Mouse (Mus musculus): ENCODE results near the gene Tmem135.

GRCm38 (mm10) chr7:89155223-89155622 lies 248.8 kb downstream of the Tmem135 start:
- TF ChIP-seq POLR2A (IDR thresholded peaks at IDR 0.05; ENCODE audit: insufficient read length, low read depth) (no peak), TCF3 (IDR thresholded peaks at IDR 0.05; ENCODE audit: insufficient read length, low read depth) (no peak), POLR2AphosphoS2 (IDR thresholded peaks at IDR 0.05; ENCODE audit: insufficient read length, low read depth) (no peak), TCF12 (IDR thresholded peaks at IDR 0.05; ENCODE audit: insufficient read depth, poor library complexity, severe bottlenecking) (no peak), MAX (IDR thresholded peaks at IDR 0.05; ENCODE audit: low read depth) (no peak), CEBPB (IDR thresholded peaks at IDR 0.05; ENCODE audit: insufficient read depth, poor library complexity, severe bottlenecking) (no peak), MYOG (IDR thresholded peaks at IDR 0.05; ENCODE audit: control insufficient read depth in 1 of 3, insufficient read depth in 1 of 3, insufficient read length in 2 of 3, low read depth in 2 of 3) (no peak)
